Mouse (Mus musculus) ES-E14 (cell line): ENCODE measurements at regions not wholly inside any gene's neighbourhood (a gene's known extent, or its start where the extent isn't known, plus 50 kb on each side); places are given as distances from the start of the nearest gene placed in this dataset.
A peak's percentile ranks its signal among the peaks of the same experiment; 100 is the strongest.

Source experiments
- DNase-seq: peaks from one replicate; pipeline ENCODE4 v3.0.0-alpha.2; 2013; ENCODE audit warnings: low read depth, low spot score
- H3K27ac ChIP-seq: 2 replicates; pipeline ENCODE4 v1.5.1; 2012; ENCODE audit warnings: low read depth, mild to moderate bottlenecking, low read length, moderate library complexity, mixed read lengths; ENCODE audit not compliant: poor library complexity, insufficient read depth, severe bottlenecking
- H3K36me3 ChIP-seq: 2 replicates; pipeline ENCODE4 v1.6.1; 2012; ENCODE audit warnings: mild to moderate bottlenecking, low read length, moderate library complexity, mixed read lengths; ENCODE audit not compliant: control insufficient read depth, poor library complexity, insufficient read depth, severe bottlenecking
- H3K4me1 ChIP-seq, 2 experiments: fragments of 150-350 bp in 1 of 2; sonication (generic) in 1 of 2; 2 replicates each; pipeline ENCODE4 v1.6.1; 2012; ENCODE audit warnings: low read length in 2 of 2, mild to moderate bottlenecking in 1 of 2, mixed read lengths in 1 of 2; ENCODE audit not compliant: control insufficient read depth in 2 of 2, insufficient read depth in 2 of 2, poor library complexity in 1 of 2
- H3K4me3 ChIP-seq, 2 experiments: fragments of 150-350 bp in 1 of 2; sonication (generic) in 1 of 2; 2 replicates each; pipeline ENCODE4 v1.5.1; 2012; ENCODE audit warnings: low read length in 2 of 2, low read depth in 1 of 2, mild to moderate bottlenecking in 1 of 2, mixed read lengths in 1 of 2; ENCODE audit not compliant: insufficient read depth in 1 of 2, poor library complexity in 1 of 2, severe bottlenecking in 1 of 2
- H3K9ac ChIP-seq: 2 replicates; pipeline ENCODE4 v1.6.1; 2012; ENCODE audit warnings: low read depth, mild to moderate bottlenecking, low read length, mixed read lengths; ENCODE audit not compliant: poor library complexity, insufficient read depth, severe bottlenecking
- H3K9me3 ChIP-seq: fragments of 150-350 bp; sonication (generic); 2 replicates; pipeline ENCODE4 v1.6.1; 2012; ENCODE audit warnings: low read depth, mild to moderate bottlenecking, low read length; ENCODE audit not compliant: control insufficient read depth, insufficient read depth
- CHD2 ChIP-seq: IDR thresholded peaks from 2 replicates; pipeline ENCODE4 v1.6.1; 2014; ENCODE audit warnings: mild to moderate bottlenecking, low read depth, low read length, inconsistent platforms
- HCFC1 ChIP-seq: IDR thresholded peaks from 2 replicates; pipeline ENCODE4 v1.6.1; 2012; ENCODE audit warnings: low read length, inconsistent platforms, borderline replicate concordance; ENCODE audit not compliant: insufficient read depth
- MAFK ChIP-seq: IDR thresholded peaks from 2 replicates; pipeline ENCODE4 v1.6.1; 2014; ENCODE audit warnings: mild to moderate bottlenecking, low read depth, low read length, inconsistent platforms; ENCODE audit not compliant: insufficient read depth
- ZC3H11A ChIP-seq: IDR thresholded peaks from 2 replicates; pipeline ENCODE4 v1.6.1; 2012; ENCODE audit warnings: low read depth, mild to moderate bottlenecking, inconsistent platforms, low read length, borderline replicate concordance
- ZNF384 ChIP-seq: IDR thresholded peaks from 2 replicates; pipeline ENCODE4 v1.6.1; 2012; ENCODE audit warnings: low read depth, low read length, inconsistent platforms
- in situ Hi-C, 2 experiments: fragments of 600-800 bp; cut with MboI; formaldehyde crosslinking; loops; one replicate each; pipeline ENCODE4 v1.15.1; 2025; ENCODE audit warnings: low sequenced_read_pairs in 2 of 2, inconsistent platforms in 1 of 2; ENCODE audit not compliant: unreplicated experiment in 2 of 2

DNA sequence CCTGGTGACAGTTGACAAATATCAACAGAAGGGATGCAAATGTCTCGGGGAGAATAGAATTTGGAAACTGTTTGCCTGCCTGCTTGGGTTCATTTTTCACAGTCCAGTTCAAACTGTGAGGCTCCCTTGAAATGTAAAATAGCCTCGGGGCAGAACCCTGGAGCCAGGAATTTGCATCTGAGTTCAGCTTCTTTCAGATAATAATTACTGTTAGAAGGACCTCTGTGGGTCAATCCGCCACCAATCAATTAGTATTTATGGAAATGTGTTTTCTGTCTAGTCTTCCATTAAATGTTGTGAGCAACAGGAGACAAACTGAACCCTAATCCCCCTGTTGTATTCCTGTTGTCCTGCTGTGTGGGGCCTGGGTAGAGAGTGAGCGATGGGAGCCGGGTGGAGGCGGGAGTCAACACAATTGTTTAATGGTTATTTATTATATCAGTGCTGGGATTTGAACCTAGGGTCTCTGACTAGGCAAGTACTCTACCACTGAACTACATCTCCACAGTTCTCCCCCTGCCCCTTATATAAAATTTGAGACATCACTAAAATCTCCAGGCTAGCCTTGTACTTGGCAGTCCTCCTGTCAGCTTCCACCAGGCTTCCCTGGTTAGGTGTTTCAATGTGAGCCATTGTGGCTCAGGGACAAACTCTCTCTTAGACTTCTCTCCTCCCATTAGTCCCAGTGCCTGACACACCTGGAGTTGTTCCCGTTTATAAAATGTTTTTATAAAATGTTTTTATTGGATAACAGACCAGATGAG, 103.3 kb downstream of the Zfp281 start:
- DNase-seq = peak; percentile 81
- H3K4me1 ChIP-seq = peaks cover 4 to 28% of the 10 kb centered on the region in 2 experiments
- no peak for TF ChIP-seq CHD2
- no peak for TF ChIP-seq HCFC1
- no peak for TF ChIP-seq ZNF384
- no peak for TF ChIP-seq ZC3H11A
- TF ChIP-seq MAFK = no peak
- no peak overlapping the region for H3K4me3 ChIP-seq
- in situ Hi-C loops = loop anchor here in 1 of 2 experiments (25.0 kb wide), 1 partner anchor 166 kb away; no protein-coding TSS in a partner anchor
- no peak overlapping the region for H3K9ac ChIP-seq
- H3K9me3 ChIP-seq = no peaks in the 10 kb centered on the region
- peak overlapping the region; percentile 48; the same call in 1 of the 2 replicates for H3K27ac ChIP-seq
- no peaks in the 10 kb centered on the region; the same call in 1 of the 2 replicates for H3K36me3 ChIP-seq

DNA sequence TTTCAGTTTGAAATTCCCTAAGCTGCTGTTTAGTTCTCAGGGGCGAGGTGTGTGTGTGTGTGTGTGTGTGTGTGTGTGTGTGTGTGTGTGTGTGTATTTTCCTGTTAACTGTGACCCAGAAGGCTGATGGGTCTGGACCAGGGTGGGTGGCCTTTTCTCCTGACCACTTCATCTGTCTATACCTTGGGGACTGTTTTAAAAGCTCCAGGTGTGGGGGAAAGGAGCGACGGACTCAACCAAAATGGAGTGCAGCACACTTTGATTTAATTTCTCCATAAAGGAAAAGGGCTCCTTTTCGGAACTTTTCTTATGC, 103.9 kb downstream of the Zfp281 start:
- Histone ChIP-seq H3K27ac (peak overlapping the region; percentile 9; the same call in 1 of the 2 replicates), H3K36me3 (no peaks in the 10 kb centered on the region; the same call in 1 of the 2 replicates), H3K4me3 (no peak overlapping the region), H3K4me1 (peaks cover 5 to 27% of the 10 kb centered on the region in 2 experiments), H3K9me3 (no peaks in the 10 kb centered on the region), H3K9ac (no peak overlapping the region)
- no peak for DNase-seq
- in situ Hi-C loops = loop anchor here in 1 of 2 experiments (25.0 kb wide), 1 partner anchor 166 kb away; no protein-coding TSS in a partner anchor
- TF ChIP-seq ZC3H11A (no peak), ZNF384 (no peak), HCFC1 (no peak), MAFK (no peak), CHD2 (no peak)

DNA sequence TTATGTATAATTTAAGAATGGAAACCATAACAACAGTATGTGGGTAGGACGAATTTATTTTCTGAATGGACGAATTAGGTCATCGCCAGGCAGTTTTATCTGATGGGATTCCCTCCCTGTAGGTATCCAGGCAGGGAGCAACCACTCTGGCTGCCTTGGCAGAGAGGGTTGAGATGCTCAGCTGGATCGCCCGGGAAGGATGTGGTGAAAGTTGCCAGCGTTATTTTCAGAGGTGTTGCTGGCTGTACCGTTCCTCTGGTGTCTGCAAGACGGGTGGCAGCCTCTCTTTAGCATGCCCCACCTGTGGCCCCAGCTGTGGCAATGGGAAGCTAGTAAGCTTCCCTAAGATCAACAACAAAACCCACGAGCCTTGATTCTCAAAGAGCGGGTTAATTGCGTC, 105.9 kb downstream of the Zfp281 start:
- Histone ChIP-seq H3K9me3 (no peaks in the 10 kb centered on the region), H3K27ac (no peak overlapping the region), H3K36me3 (no peaks in the 10 kb centered on the region; the same call in 1 of the 2 replicates), H3K9ac (no peak overlapping the region), H3K4me1 (peaks cover 6 to 28% of the 10 kb centered on the region in 2 experiments), H3K4me3 (no peak overlapping the region)
- in situ Hi-C loops = loop anchor here (10.0 to 25.0 kb wide), 2 partner anchors 168 to 176 kb away; no protein-coding TSS in a partner anchor
- no peak for DNase-seq
- TF ChIP-seq CHD2 = no peak
- no peak for TF ChIP-seq HCFC1
- TF ChIP-seq ZNF384 = no peak
- TF ChIP-seq MAFK = no peak
- TF ChIP-seq ZC3H11A = no peak

DNA sequence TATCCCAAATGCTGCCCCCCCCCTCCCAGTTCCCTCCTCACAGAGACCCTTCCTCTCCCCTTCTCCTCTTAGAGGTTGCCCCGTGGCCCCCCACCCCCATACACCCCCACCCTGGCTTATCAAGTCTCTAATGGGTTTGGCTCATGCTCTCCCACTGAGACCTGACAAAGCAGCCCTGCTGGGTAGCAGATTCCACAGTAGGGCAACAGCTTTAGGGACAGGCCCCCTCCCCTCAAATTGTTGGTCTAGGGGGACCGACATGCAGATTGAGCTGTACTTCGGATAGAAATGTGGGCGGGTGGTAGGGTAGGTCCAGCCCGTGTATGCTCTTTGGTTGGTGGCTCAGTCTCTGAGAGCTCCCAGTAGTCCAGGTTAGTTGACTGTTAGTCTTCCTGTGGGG, 113.3 kb downstream of the Zfp281 start:
- no peaks in the 10 kb centered on the region for H3K36me3 ChIP-seq
- no peaks in the 10 kb centered on the region for H3K9me3 ChIP-seq
- no peak for DNase-seq
- H3K9ac ChIP-seq = no peak overlapping the region
- in situ Hi-C loops = loop anchor here (10.0 to 25.0 kb wide), 2 partner anchors 176 to 183 kb away; no protein-coding TSS in a partner anchor
- H3K4me1 ChIP-seq = peaks cover 4 to 17% of the 10 kb centered on the region in 2 experiments; a peak in 3 of 4 replicates
- H3K27ac ChIP-seq = no peak overlapping the region
- no peak overlapping the region for H3K4me3 ChIP-seq
- TF ChIP-seq ZC3H11A = no peak

DNA sequence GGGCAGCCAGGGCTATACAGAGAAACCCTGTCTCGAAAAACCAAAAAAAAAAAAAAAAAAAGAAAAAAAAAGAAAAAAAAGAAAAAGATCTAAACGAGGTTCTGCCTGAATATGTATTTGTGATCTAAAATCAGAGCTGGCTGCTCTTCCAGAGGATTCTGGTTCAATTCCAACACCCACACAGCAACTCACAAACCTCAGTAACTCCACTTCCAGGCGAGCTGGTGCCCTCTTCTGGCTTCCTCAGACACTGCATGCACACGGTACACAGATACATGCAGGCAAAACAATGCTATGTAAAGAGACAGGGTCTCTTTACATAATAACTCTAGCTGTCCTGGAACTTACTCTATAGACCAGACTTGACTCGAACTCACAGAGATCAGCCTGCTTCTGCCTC, 114.8 kb downstream of the Zfp281 start:
- in situ Hi-C loops = loop anchor here (10.0 to 25.0 kb wide), 2 partner anchors 177 to 185 kb away; no protein-coding TSS in a partner anchor
- H3K36me3 ChIP-seq = no peaks in the 10 kb centered on the region

More for the DNA sequence above, 114.8 kb downstream of the Zfp281 start:
- Histone ChIP-seq H3K9me3 (no peaks in the 10 kb centered on the region), H3K9ac (no peak overlapping the region), H3K4me1 (peaks cover 2 to 17% of the 10 kb centered on the region in 2 experiments; a peak in 3 of 4 replicates), H3K4me3 (no peak overlapping the region), H3K27ac (no peak overlapping the region)
- peak; percentile 70 for DNase-seq
- TF ChIP-seq ZNF384 (peak; percentile 80), MAFK (no peak), ZC3H11A (peak; percentile 40; the same call in 1 of the 2 replicates), HCFC1 (no peak), CHD2 (no peak)
